Mouse (Mus musculus) mouse trophoblast stem cell (cell line): ENCODE results near the gene Bcdin3d.

Experiments used
- in situ Hi-C, 2 experiments: fragments of 300-500 bp; cut with MseI, MboI; formaldehyde crosslinking; loops; 2 replicates in 1 of 2; 3 replicates in 1 of 2; pipeline ENCODE4 v1.15.1; 2025

Gene Bcdin3d

DNA sequence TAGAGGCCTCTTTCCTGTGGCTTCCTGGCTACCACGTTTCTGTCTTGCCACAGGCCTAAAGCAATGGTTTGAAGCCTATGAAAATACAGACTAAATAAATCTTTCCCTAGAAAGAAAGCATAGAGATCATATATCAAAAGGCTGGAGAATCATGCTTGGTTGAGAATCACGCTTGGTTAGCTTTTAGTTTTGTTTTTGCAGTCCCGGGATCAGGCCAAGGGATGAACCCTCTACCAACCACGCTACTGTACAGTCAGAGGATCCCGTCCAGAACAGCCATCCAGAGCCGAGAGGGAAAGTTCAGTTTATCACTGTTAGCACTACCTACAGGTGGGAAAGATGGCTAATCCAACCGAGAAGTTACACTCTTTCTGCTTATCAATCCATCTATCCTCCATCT is 32.2 kb downstream of the Bcdin3d start:
- in situ Hi-C loops: no loop called here

DNA sequence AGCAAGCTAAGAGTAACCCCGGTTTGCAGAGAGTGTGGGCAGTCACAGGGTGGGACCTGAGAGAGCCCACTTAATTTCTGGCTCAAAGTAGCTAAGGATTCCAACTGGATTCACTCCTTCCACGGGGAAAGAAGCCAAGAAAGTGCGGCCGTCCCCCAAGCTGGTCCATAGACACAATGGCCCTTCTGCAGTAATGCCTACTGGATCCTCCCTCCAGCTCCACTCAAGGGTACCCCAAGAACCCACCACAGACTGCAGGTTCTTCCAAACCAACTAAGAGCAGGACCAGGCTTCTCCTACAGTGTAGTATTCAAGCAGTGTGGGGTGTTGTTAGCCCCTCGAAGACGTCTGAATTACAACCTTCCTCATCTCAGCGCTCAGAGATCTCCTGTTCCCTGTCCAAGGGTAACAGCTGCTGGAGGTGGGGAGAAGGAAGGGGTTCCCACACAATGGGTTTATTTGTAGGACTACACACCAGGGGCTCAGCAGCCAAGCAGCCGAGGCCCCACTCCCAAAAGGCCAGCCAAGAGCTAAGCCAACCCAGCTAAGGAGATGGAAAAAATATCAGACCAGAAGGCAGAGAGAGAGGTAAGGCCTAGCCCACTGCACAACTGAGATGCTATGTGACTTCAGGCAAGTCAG is 33.6 kb downstream of the Bcdin3d start:
- in situ Hi-C loops: no loop called here

DNA sequence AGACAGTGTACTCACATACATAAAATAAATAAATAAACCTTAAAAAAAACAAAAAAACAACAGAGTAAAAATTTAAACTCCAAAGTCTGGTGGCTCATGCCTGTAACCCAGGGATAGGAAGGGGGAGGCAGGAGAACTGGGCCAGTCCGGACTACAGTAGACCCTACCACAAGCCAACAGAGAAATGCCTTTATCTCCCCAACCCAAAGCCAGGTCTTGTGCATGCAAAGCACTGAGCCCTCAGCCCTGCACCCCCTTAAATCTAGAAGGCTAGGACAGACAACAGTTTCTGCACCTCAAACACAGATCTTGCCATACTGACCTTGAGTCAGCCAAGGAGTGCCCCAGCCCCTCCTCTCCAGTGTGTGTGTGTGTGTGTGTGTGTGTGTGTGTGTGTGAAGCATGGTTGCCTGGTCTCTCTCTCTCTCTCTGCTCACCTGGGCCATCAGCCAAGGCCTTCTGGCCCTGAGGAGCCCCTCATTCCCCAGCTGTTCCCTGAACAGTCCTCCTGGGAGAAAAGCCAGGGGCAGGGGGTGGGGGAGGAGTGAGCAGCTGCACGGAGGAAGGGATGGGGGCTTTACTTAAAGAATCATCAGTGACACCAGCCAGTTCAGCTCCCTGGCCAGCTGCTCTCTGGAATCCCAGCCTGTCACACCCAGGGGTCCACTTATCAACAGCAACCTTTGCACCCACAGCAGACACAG is 34.3 kb downstream of the Bcdin3d start:
- in situ Hi-C loops: no loop called here

DNA sequence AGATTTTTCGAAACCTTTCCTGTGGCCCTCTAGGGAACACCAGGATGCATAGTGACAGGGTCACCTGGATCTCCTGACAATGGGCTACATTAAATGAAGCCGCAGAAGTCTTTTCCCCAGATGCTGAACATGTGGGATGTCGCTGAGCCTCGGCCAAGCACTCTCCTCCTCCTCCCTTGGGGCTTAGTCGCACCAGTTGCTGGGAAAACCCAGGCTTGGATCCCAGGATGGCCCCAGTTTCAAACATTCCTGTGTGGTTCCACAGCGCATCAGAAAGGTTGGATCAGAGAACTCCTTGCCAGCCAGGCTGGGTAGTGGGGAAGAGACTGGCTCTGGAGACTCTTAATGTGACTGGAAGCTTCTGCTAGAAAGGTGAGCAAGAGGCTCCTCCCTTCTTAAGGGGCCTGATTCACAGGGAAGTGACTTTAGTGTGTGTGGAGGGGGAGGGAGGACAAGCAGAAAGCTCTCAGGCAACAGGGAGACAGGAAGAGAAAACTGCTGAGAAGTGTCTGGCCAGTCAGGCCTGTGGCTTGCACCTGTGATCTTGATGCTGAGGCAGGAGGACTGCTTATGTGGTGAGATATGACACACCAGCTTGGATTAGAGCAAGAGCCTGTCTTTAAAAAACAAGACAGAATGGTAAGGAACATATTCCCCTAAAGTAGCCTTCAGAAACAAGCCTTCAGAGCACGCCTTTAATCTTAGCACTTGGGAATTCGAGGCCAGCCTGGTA is 35.4 kb downstream of the Bcdin3d start:
- in situ Hi-C loops: no loop called here

DNA sequence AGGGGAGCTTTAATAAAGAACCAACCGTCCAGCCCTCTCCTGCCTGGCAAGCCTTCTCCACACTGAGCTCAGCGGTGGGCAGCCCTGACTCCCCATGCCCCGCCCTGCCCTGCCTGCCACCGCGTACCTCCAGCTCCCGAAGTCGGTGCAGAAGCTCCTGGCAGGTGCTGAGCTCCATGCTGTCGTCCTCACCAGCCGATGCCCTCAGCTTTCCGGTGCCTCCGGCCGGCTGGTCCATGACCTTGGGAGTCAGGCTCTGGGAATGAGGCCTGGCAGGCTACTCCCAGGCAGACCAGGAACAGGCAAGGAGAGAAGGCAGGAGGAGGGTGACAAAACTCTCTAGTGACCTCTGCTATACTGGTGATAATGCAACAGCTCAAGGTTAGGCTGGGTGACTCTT is 40.6 kb downstream of the Bcdin3d start:
- in situ Hi-C loops: no loop called here

DNA sequence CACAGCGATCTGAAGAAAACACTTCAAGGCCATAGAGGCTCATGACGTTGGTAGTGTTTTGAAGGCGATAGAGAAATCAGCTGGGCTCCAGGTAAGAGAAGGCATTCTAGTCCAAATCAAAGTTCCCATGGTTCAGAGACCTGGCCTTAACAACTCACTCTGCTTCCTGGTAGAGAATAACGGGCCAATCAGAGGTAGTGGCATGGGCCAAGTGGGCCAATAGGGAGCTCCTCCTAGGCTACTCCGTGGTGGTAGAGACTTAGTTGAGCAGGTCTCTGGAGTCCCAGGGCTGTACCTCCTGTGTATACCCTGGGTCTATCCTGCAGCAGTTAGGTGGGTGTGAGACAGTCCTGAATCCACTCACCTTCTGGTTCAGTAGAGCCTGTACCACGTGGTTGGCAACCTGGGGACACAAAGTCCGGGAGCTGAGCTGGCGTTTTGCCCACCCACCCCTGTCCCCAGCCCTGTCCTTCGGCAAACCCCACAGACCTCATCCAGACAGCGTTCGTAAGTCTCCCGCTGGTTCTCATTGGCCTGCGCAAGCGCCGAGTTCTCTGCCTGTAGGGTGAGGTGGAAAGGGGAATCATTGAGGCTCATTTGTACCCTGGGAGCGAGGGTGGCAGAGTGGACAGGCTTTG is 41.3 kb downstream of the Bcdin3d start:
- in situ Hi-C loops: no loop called here

DNA sequence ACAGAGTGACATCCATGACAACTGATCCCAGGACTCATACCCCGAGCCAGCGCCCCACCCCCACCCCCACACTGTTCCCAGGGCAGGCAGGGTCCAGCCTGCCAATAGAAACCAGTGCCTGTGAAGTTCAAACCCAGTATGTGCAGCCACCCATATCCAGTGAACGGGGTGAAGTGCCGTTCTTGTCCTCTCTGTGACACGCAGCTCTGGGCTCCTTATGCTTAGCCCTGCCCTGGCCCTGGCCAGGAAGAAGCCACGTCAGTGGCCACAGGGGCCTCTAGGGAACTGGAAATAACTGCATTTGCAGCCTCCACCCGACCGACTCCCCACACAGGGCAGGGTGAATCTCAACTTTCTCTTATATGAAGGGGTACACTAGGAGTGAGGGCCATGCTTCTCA is 42.6 kb downstream of the Bcdin3d start:
- in situ Hi-C loops: no loop called here

DNA sequence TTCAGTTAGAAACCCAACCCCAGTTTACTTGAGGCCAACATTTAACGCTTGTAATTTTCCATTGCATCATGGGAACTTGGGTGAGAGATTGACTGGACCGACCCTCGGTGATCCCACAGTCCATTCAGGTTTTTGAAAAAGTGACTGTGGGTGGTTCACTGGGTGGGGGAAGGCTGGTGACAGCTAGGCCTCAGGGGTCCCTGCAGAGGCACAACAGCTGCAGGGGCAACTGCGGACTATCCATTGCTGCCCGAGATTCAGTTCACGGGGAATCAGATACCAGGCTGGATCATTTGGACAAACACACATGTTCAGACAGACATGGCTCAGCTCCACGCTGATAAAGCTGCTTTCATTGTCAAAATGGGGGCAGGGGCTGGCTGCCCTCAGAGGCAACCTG is 43.0 kb downstream of the Bcdin3d start:
- in situ Hi-C loops: no loop called here

DNA sequence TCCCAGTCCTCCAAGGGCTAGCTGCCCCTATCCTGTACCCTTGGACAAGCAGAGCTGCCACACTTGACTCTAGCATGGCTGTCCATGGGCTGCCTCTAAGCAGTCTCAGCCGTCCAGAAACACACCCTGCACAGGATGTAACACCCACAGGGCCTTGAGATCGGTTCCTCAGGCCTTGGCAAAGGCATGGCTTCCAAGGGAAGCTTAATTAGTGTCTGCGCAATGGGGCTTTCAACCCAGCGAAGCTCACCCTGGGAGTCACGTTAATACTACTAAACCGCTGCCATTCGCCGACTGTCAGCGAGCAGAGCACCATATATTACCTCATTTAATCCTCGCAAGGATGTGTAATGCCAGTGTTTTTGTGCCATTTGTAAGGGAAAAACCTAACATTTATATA is 43.5 kb downstream of the Bcdin3d start:
- in situ Hi-C loops: no loop called here

DNA sequence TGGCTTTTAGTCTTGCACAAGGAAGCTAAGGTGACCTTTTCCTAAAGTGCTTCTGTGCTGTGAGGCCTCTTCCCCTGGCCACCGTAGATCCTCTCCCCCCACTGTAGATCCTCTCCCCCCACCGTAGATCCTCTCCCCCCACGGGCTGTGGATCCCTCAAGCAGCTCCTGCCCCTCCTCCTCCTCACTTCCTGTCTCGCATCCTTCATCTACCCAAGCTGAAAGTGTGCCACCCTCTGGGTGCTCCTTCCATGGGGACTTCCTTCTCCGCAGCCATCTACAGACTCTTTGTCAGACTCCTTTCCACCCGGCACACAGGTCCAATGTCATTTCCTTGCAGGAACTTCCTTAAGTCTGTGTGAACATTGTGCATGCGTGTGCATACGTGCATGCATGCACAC is 44.1 kb downstream of the Bcdin3d start:
- in situ Hi-C loops: no loop called here

DNA sequence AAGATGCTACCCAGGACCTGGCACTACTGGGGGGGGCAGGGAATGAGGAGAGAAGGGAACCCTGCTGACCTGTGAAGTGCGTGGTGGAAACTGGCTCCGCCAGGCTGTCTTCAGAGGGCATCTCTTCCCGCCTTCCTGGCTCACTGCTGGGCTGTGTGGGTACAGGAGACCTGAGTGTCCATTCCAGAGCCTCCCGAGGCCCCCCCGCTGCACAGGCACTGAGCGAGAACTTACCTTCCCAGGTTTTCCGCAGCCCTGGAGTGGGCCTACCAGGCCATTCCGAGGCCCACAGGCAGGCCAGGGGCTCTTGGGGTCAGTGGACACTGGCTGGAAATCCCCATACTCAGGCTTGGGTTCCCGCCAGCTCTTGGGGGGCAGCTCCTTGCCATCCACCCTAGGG is 50.6 kb downstream of the Bcdin3d start:
- in situ Hi-C loops: no loop called here

DNA sequence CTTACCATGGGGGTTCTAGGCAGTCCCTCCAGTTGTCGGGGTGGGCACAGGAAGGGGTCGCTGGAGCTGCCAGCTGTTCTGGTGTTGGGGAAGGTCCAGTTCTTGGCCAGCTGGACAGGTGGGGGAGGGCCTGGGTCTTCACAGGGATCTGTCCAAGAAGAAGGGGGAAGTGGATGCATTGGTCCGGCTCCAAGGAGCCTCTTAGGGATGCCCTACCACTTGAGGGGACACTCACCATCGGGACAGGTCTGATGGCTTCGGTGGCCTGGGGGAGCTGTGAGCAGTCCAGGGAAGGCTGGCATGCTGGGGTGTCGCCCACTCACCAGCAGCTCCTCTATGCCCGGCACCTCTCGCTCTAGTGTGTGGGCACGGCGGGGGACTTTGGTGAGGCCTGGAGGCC is 51.4 kb downstream of the Bcdin3d start:
- in situ Hi-C loops: no loop called here

DNA sequence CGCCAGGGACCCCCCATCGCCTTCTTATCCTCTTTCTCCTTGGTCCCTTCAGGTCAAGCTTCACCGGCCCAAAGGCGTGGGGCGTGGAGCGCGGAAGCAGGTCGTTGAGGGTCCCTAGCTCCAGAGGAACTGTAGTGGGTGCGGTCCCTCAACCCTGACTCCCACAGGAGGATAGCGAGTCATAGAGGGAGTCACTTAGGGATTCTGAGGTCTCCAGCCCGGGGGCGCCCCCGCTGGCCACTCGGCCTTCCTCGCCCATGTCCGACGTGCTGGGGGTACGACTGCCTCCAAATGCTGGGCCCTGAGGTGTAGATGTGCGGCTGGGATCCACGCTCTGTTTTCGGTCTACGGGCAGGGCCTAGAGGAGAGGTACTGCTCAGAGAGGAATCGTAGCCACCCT is 52.0 kb downstream of the Bcdin3d start:
- in situ Hi-C loops: no loop called here

DNA sequence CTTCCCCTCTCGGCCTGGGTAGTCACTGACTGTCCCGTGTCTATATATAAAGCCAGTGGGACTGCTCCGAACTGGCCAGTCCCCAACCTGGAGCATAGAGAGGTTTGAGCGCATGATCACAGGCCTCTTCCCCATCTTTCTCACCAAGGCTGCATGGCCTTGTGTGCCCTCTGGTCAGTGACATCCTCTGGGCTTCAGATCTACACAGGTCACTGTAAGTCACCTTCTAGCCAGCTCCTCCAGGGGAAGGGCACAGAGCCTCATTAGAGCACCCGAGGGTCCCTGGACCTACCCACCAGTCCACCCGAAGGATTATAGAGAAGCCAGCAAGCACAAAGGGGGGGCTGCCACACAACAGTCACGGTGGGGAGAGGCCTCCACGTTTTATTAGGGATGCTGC is 52.9 kb downstream of the Bcdin3d start:
- in situ Hi-C loops: no loop called here

DNA sequence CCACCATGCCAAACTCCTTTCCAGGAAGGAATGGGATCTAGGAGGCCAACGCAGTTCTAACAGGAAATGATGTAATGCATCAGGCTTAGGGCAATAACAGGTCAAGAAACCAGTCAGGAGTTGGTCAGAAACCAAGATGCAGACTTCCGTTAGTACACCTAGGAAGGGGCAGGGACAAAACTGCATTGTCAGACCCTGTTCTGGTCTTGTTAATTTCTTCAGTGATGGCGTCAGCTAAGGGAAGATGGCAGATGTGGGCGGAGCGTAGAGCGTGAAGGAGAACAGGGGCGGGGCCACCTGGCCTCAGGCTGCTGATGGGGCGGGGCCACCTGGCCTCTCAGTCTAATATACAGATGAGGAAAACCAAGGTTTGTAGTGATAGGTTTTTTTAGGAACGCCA is 53.4 kb downstream of the Bcdin3d start:
- in situ Hi-C loops: no loop called here

DNA sequence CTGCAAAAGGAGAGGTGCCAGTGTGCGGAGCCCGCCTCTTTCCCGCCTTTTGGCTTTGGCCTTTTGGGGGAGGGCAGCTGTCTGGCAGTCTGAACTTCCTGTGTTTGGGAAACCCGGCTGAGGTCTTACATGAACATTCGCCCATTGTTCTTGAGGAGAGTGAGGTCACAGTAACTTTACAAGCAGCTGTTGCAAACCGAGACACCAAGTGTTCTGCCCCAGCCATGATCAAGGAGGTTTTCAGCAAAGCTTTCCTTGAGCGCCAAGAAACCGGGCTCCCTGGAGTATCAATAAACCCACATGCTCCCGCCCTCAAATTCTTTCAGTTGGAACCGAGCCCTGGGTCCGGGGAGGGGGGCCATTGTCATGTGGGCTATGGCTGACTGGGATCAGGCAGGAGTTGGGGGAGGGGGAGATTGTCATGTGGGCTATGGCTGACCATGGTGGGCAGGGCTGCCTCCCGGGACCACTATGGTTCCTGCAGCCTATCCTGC is 54.0 kb downstream of the Bcdin3d start:
- in situ Hi-C loops: no loop called here

DNA sequence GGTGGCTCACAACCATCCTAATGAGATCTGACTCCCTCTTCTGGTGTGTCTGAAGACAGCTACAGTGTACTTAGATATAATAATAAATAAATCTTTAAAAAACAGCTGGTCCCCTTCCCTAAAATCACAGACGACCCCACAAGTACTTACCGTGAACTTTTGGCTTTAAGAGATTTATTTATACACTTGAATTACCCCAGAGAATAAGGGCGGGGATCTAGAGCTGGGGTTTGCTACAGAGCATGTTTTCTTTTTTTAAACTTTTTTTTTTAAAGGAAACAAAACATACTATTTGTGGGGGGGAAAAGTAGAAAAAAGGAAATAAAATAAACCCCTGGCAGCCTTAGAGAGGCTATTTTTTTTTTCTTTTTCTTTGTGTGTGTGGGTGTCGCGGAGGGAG is 54.4 kb downstream of the Bcdin3d start:
- in situ Hi-C loops: no loop called here
